Mouse (Mus musculus) embryo, embryonic 10 days (tissue): Measurements from ENCODE around the gene Pde1b.

Experiments used
- DNase-seq: peaks from one replicate; pipeline ENCODE4 v3.0.0-alpha.2; 2015; ENCODE audit warnings: low spot score

Pde1b gene

GRCm38 (mm10) chr15:103502435-103503250 is at the start of gene Pde1b:
Gene Pde1b, plus strand, starts transcription at chr15:103503034.
- peak; percentile 72 for DNase-seq

- no peak for DNase-seq
These were observed 49.1 kb upstream of the Pde1b start, which contains the start of gene Nckap1l for GRCm38 (mm10) chr15:103453551-103454218. Gene Nckap1l, plus strand, starts transcription at chr15:103453794.

GRCm38 (mm10) chr15:103454449-103454848 is 48.4 kb upstream of the Pde1b start:
- DNase-seq: no peak

- no peak for DNase-seq
These were observed 40.1 kb upstream of the Pde1b start for GRCm38 (mm10) chr15:103462539-103463261.

GRCm38 (mm10) chr15:103471488-103472194 is 31.2 kb upstream of the Pde1b start:
- no peak for DNase-seq

GRCm38 (mm10) chr15:103472265-103472664 is 30.6 kb upstream of the Pde1b start:
- DNase-seq: no peak

GRCm38 (mm10) chr15:103473182-103473581 is 29.7 kb upstream of the Pde1b start:
- no peak for DNase-seq

GRCm38 (mm10) chr15:103473769-103474168 is 29.1 kb upstream of the Pde1b start:
- DNase-seq: no peak

GRCm38 (mm10) chr15:103479080-103479606 is 23.7 kb upstream of the Pde1b start:
- DNase-seq: no peak

GRCm38 (mm10) chr15:103480129-103480528 is 22.7 kb upstream of the Pde1b start:
- no peak for DNase-seq

- peak; percentile 73 for DNase-seq
These were observed 20.3 kb upstream of the Pde1b start for GRCm38 (mm10) chr15:103482488-103482887.

GRCm38 (mm10) chr15:103484490-103484889 is 18.3 kb upstream of the Pde1b start:
- no peak for DNase-seq

- no peak for DNase-seq
These were observed 17.7 kb upstream of the Pde1b start for GRCm38 (mm10) chr15:103485106-103485505.

GRCm38 (mm10) chr15:103486658-103487057 is 16.2 kb upstream of the Pde1b start:
- no peak for DNase-seq

- DNase-seq: no peak
These were observed 14.5 kb upstream of the Pde1b start for GRCm38 (mm10) chr15:103488336-103488735.

GRCm38 (mm10) chr15:103496204-103497140 is 6.4 kb upstream of the Pde1b start:
- DNase-seq: no peak

GRCm38 (mm10) chr15:103498157-103498556 is 4.7 kb upstream of the Pde1b start:
- peak; percentile 66 for DNase-seq

GRCm38 (mm10) chr15:103500723-103501122 is 2.1 kb upstream of the Pde1b start:
- no peak for DNase-seq

GRCm38 (mm10) chr15:103501186-103501585 is 1.6 kb upstream of the Pde1b start:
- DNase-seq: no peak

- DNase-seq: no peak
These were observed 392 bp downstream of the Pde1b start for GRCm38 (mm10) chr15:103503251-103503600.

GRCm38 (mm10) chr15:103503660-103504059 is 826 bp downstream of the Pde1b start:
- DNase-seq: no peak
